Mouse (Mus musculus): Measurements from ENCODE around the gene Hspb6.

Gene Hspb6

GRCm38 (mm10) chr7:30553810-30554584 is 2.0 kb downstream of the Hspb6 start:
- no peak for DNase-seq

- DNase-seq, result no peak
These were observed 5.0 kb downstream of the Hspb6 start for GRCm38 (mm10) chr7:30556894-30557536.

GRCm38 (mm10) chr7:30557901-30558514 is 6.0 kb downstream of the Hspb6 start:
- no peak for DNase-seq

- DNase-seq, result no peak
These were observed 6.9 kb downstream of the Hspb6 start for GRCm38 (mm10) chr7:30558656-30559442.

- DNase-seq, result peak; percentile 99
These were observed 7.5 kb downstream of the Hspb6 start, which contains the start of gene Lin37 for GRCm38 (mm10) chr7:30559443-30559954. Lin37 (minus strand) TSS chr7:30559838.

- DNase-seq, result no peak
These were observed 8.3 kb downstream of the Hspb6 start for GRCm38 (mm10) chr7:30560296-30560695.

GRCm38 (mm10) chr7:30562526-30563116 is 10.6 kb downstream of the Hspb6 start:
- no peak for DNase-seq

- DNase-seq, result peak; percentile 98
These were observed 11.3 kb downstream of the Hspb6 start, which contains the start of the genes U2af1l4, Gm49396 and Psenen for GRCm38 (mm10) chr7:30563117-30563905. U2af1l4 (plus strand) TSS chr7:30563301. Gm49396 (plus strand) TSS chr7:30563344. Psenen (minus strand) TSS chr7:30563627.

- no peak for DNase-seq
These were observed 11.9 kb downstream of the Hspb6 start for GRCm38 (mm10) chr7:30563906-30564280.

- DNase-seq, result no peak
These were observed 13.1 kb downstream of the Hspb6 start, which contains the start of gene Igflr1 for GRCm38 (mm10) chr7:30564970-30565571. Igflr1 (plus strand) TSS chr7:30565427.

- no peak for DNase-seq
These were observed 14.1 kb downstream of the Hspb6 start for GRCm38 (mm10) chr7:30566033-30566432.

GRCm38 (mm10) chr7:30567555-30567954 is 15.6 kb downstream of the Hspb6 start:
- no peak for DNase-seq

- no peak for DNase-seq
These were observed 20.4 kb downstream of the Hspb6 start for GRCm38 (mm10) chr7:30572389-30572788.

- DNase-seq, result no peak
These were observed 21.0 kb downstream of the Hspb6 start for GRCm38 (mm10) chr7:30572969-30573368.

- DNase-seq, result no peak
These were observed 28.0 kb downstream of the Hspb6 start for GRCm38 (mm10) chr7:30579950-30580349.

- no peak for DNase-seq
These were observed 29.6 kb downstream of the Hspb6 start for GRCm38 (mm10) chr7:30581547-30581946.

- no peak for DNase-seq
These were observed 32.4 kb downstream of the Hspb6 start for GRCm38 (mm10) chr7:30584339-30584738.

GRCm38 (mm10) chr7:30585170-30585569 is 33.2 kb downstream of the Hspb6 start:
- no peak for DNase-seq

- no peak for DNase-seq
These were observed 34.6 kb downstream of the Hspb6 start for GRCm38 (mm10) chr7:30586455-30587020.

Measured in lung, postnatal 10 days (tissue).